Mouse (Mus musculus): ENCODE data around the gene Fam167b.

GRCm38 (mm10) chr4:129617121-129617641, 38.8 kb upstream of the Fam167b start:
- no peak for TF ChIP-seq EP300 (IDR thresholded peaks at IDR 0.05; ENCODE audit: low read depth)
- no peak for TF ChIP-seq CTCF (IDR thresholded peaks at IDR 0.05; ENCODE audit: low read depth)

All from liver, postnatal 0 days (tissue).